Mouse (Mus musculus): ENCODE data around the gene Taar8c. TPM values are rescaled to one million over a fixed set of nuclear protein-coding genes. Genes with fewer than 3 reads are reported as not detected.
"Not testable (repeated sequence)": the region's sequence is repeated elsewhere in the genome, so short reads cannot be mapped to it uniquely, and the experiment has no call there.

The Taar8c gene
- total and polyA plus RNA-seq, 3 experiments: not detected

DNA sequence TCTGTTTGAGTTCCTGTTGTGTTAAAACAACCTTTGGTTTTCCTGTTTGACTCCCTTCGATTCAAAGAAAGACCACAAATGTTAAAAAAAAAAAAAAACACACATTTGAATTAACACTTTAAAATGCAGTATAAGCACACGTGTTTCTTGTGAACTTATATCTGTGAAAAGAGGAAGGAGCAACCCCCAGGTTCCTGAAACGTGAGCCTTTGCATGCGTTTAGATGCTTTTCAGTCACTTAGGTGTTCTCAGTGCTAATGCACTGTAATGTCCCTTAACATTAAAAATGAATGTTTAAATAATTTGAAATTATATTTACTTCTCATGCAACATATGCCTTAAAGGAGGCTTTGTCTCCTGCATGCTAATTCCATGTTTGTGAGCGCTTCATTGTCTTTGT, 6.0 kb upstream of the Taar8c start:
- Histone ChIP-seq H3K27ac (ENCODE audit: control insufficient read depth, low read depth, low read length) (no peak overlapping the region), H3K79me2 (ENCODE audit: control insufficient read depth, insufficient read depth, low read length, poor library complexity) (no peaks in the 10 kb centered on the region), H3K36me3 (ENCODE audit: control insufficient read depth in 1 of 2, insufficient read depth in 2 of 2, low read length in 2 of 2) (no peaks in the 10 kb centered on the region), H3K4me3 (ENCODE audit: control insufficient read depth in 1 of 2, insufficient read depth in 1 of 2, low read depth in 2 of 2, low read length in 2 of 2) (no peak overlapping the region), H3K27me3 (ENCODE audit: control insufficient read depth in 1 of 2, insufficient read depth in 2 of 2, low read length in 2 of 2) (peaks cover 2% of the 10 kb centered on the region in 2 experiments), H3K9ac (ENCODE audit: control insufficient read depth, low read depth, low read length, poor library complexity, severe bottlenecking) (no peak overlapping the region), H3K4me1 (ENCODE audit: control insufficient read depth in 1 of 2, insufficient read depth in 2 of 2, low read length in 2 of 2) (no peaks in the 10 kb centered on the region; a peak in 1 of 4 replicates), H3K9me3 (replicated peaks; ENCODE audit: insufficient read depth, low read length) (no peaks in the 10 kb centered on the region)
- no peak for TF ChIP-seq MEF2A (IDR thresholded peaks at IDR 0.05; ENCODE audit: extremely low read depth, insufficient replicate concordance, low read depth, low read length, poor library complexity, severe bottlenecking)
- TF ChIP-seq MYC (IDR thresholded peaks at IDR 0.05; ENCODE audit: low read depth, low read length): peak; percentile 52; the same call in 1 of the 2 replicates
- TF ChIP-seq MAX (IDR thresholded peaks at IDR 0.05; ENCODE audit: low read length): peak; percentile 11; the same call in 1 of the 2 replicates
- TF ChIP-seq ZKSCAN1 (IDR thresholded peaks at IDR 0.05; ENCODE audit: low read depth, low read length): no peak
- peak; percentile 54; the same call in 1 of the 2 replicates for TF ChIP-seq BHLHE40 (IDR thresholded peaks at IDR 0.05; ENCODE audit: borderline replicate concordance, low read depth, low read length)
- peak; percentile 47 for DNase-seq (ENCODE audit: low read depth, low spot score)

DNA sequence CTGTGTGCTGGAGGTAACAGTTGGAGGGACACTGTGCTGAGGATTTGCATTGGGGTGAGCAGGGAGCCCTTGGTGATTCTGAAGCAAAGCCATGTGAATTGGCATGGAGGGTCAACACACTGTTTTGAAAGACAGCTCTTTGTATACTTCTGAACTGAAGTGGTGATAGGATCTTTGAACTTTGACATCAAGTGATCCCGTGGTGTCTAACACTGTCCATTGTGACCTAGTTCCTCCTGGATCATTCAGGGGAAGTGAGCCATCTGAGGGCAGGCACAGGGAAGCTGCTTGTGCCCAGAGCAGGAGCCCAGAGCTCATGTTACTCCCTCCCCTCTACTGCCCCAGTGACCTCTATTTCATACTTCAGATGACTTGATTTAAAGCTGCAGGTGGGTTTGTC, 1.6 kb upstream of the Taar8c start:
- H3K9ac ChIP-seq (ENCODE audit: control insufficient read depth, low read depth, low read length, poor library complexity, severe bottlenecking); H3K4me3 ChIP-seq (ENCODE audit: control insufficient read depth in 1 of 2, insufficient read depth in 1 of 2, low read depth in 2 of 2, low read length in 2 of 2); H3K4me1 ChIP-seq (ENCODE audit: control insufficient read depth in 1 of 2, insufficient read depth in 2 of 2, low read length in 2 of 2); H3K36me3 ChIP-seq (ENCODE audit: control insufficient read depth in 1 of 2, insufficient read depth in 2 of 2, low read length in 2 of 2); DNase-seq (ENCODE audit: low read depth, low spot score); H3K27me3 ChIP-seq (ENCODE audit: control insufficient read depth in 1 of 2, insufficient read depth in 2 of 2, low read length in 2 of 2); H3K27ac ChIP-seq (ENCODE audit: control insufficient read depth, low read depth, low read length); H3K9me3 ChIP-seq (replicated peaks; ENCODE audit: insufficient read depth, low read length); H3K79me2 ChIP-seq (ENCODE audit: control insufficient read depth, insufficient read depth, low read length, poor library complexity): not testable (repeated sequence)

DNA sequence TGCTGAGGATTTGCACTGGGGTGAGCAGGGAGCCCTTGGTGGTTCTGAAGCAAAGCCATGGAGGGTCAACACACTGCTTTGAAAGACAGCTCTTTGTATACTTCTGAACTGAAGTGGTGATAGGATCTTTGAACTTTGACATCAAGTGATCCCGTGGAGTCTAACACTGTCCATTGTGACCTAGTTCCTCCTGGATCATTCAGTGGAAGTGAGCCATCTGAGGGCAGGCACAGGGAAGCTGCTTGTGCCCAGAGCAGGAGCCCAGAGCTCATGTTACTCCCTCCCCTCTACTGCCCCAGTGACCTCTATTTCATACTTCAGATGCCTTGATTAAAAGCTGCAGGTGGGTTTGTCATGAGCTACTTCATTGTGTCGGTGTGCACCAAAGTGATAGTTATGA, 4.7 kb downstream of the Taar8c start:
- not testable (repeated sequence) for H3K9ac ChIP-seq (ENCODE audit: control insufficient read depth, low read depth, low read length, poor library complexity, severe bottlenecking); H3K4me3 ChIP-seq (ENCODE audit: control insufficient read depth in 1 of 2, insufficient read depth in 1 of 2, low read depth in 2 of 2, low read length in 2 of 2); H3K79me2 ChIP-seq (ENCODE audit: control insufficient read depth, insufficient read depth, low read length, poor library complexity); DNase-seq (ENCODE audit: low read depth, low spot score); H3K4me1 ChIP-seq (ENCODE audit: control insufficient read depth in 1 of 2, insufficient read depth in 2 of 2, low read length in 2 of 2); H3K9me3 ChIP-seq (replicated peaks; ENCODE audit: insufficient read depth, low read length); H3K36me3 ChIP-seq (ENCODE audit: control insufficient read depth in 1 of 2, insufficient read depth in 2 of 2, low read length in 2 of 2); H3K27me3 ChIP-seq (ENCODE audit: control insufficient read depth in 1 of 2, insufficient read depth in 2 of 2, low read length in 2 of 2); H3K27ac ChIP-seq (ENCODE audit: control insufficient read depth, low read depth, low read length)

DNA sequence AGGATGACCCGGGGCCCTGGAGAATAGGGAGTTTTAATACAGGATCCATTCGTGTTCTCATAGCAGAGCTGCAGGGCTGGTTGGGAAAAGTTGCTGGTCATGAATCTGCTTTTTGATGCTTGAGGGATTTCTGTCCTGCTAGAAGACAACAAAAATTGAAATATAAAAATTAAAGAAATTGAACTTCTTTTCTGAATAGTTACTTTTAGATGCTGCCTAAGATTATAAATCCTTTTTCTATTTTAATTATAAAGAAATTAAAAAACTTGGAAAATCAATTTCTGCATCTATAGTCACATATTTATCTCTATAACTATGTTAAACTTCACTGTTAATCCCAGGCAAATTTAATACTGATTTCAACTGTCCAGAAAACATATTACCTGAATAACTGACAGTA, 9.5 kb downstream of the Taar8c start, which contains the start of gene Taar8b:
Gene Taar8b (minus strand): TSS at position 101 of the 400 bp plus-strand sequence.
- Histone ChIP-seq H3K4me1 (ENCODE audit: control insufficient read depth in 1 of 2, insufficient read depth in 2 of 2, low read length in 2 of 2) (no peaks in the 10 kb centered on the region), H3K9ac (ENCODE audit: control insufficient read depth, low read depth, low read length, poor library complexity, severe bottlenecking) (no peak within 1 kb of the TSS), H3K4me3 (ENCODE audit: control insufficient read depth in 1 of 2, insufficient read depth in 1 of 2, low read depth in 2 of 2, low read length in 2 of 2) (no peak within 1 kb of the TSS), H3K27ac (ENCODE audit: control insufficient read depth, low read depth, low read length) (no peak within 1 kb of the TSS), H3K36me3 (ENCODE audit: control insufficient read depth in 1 of 2, insufficient read depth in 2 of 2, low read length in 2 of 2) (no peaks in the 10 kb centered on the region), H3K9me3 (replicated peaks; ENCODE audit: insufficient read depth, low read length) (no peaks in the 10 kb centered on the region), H3K79me2 (ENCODE audit: control insufficient read depth, insufficient read depth, low read length, poor library complexity) (no peaks in the 10 kb centered on the region), H3K27me3 (ENCODE audit: control insufficient read depth in 1 of 2, insufficient read depth in 2 of 2, low read length in 2 of 2) (0 out of 4 replicates have a peak, but pooled peaks cover 0 to 1% of the 10 kb centered on the region in 2 experiments)
- no peak for DNase-seq (ENCODE audit: low read depth, low spot score)
- TF ChIP-seq MXI1 (IDR thresholded peaks at IDR 0.05; ENCODE audit: low read depth, low read length): no peak
- no peak for TF ChIP-seq MYC (IDR thresholded peaks at IDR 0.05; ENCODE audit: low read depth, low read length)
- no peak for TF ChIP-seq MYB (IDR thresholded peaks at IDR 0.05; ENCODE audit: low read depth, low read length)
- TF ChIP-seq ZMIZ1 (IDR thresholded peaks at IDR 0.05; ENCODE audit: low read depth, low read length): no peak
- no peak for TF ChIP-seq HCFC1 (IDR thresholded peaks at IDR 0.05; ENCODE audit: low read depth, low read length)
- TF ChIP-seq NRF1 (IDR thresholded peaks at IDR 0.05; ENCODE audit: insufficient read depth, low read depth, low read length, poor library complexity, severe bottlenecking): no peak
- TF ChIP-seq MEF2A (IDR thresholded peaks at IDR 0.05; ENCODE audit: extremely low read depth, insufficient replicate concordance, low read depth, low read length, poor library complexity, severe bottlenecking): no peak
